Mouse (Mus musculus) testis, adult 2 months (tissue): Measurements from ENCODE around the gene Ddx18.

Experiments used
- CTCF ChIP-seq: fragments of 200-500 bp; IDR thresholded peaks from 2 replicates; pipeline ENCODE4 v1.5.1; 2012; ENCODE audit warnings: low read depth, mild to moderate bottlenecking, inconsistent platforms, low read length, moderate library complexity; ENCODE audit not compliant: control insufficient read depth, insufficient read depth, insufficient replicate concordance
- POLR2A ChIP-seq: fragments of 200-500 bp; IDR thresholded peaks from 2 replicates; pipeline ENCODE4 v1.6.1; 2012; ENCODE audit warnings: low read depth, mild to moderate bottlenecking, inconsistent platforms, low read length, moderate library complexity; ENCODE audit not compliant: control insufficient read depth

GRCm38 (mm10) chr1:121549456-121549855 is 18.3 kb downstream of the Ddx18 start:
- no peak for TF ChIP-seq CTCF
- TF ChIP-seq POLR2A: no peak
